Mouse (Mus musculus) liver, adult 2 months (tissue): ENCODE measurements around the gene Foxp1. TPM values are rescaled to one million over a fixed set of nuclear protein-coding genes. Genes with fewer than 3 reads are reported as not detected.

Experiments
- DNase-seq: peaks from one replicate; pipeline ENCODE4 v3.0.0-alpha.2; 2011; ENCODE audit warnings: low read depth, low spot score; ENCODE audit errors: extremely low read depth
- H3K27ac ChIP-seq: fragments of 200-500 bp; replicated peaks from 2 replicates; pipeline ENCODE4 v1.5.1; 2012; ENCODE audit warnings: low read depth, mild to moderate bottlenecking, control low read depth, inconsistent platforms, low read length; ENCODE audit not compliant: insufficient read depth
- H3K27me3 ChIP-seq: fragments of 200-500 bp; 2 replicates; pipeline ENCODE4 v1.6.1; 2012; ENCODE audit warnings: mild to moderate bottlenecking, moderate library complexity, low read length, inconsistent platforms; ENCODE audit not compliant: control insufficient read depth, insufficient read depth
- H3K36me3 ChIP-seq: fragments of 200-500 bp; 2 replicates; pipeline ENCODE4 v1.6.1; 2012; ENCODE audit warnings: low read length, inconsistent platforms; ENCODE audit not compliant: control insufficient read depth, insufficient read depth
- H3K4me1 ChIP-seq: fragments of 200-500 bp; 2 replicates; pipeline ENCODE4 v1.6.1; 2011; ENCODE audit warnings: low read length; ENCODE audit not compliant: control insufficient read depth, insufficient read depth
- H3K4me3 ChIP-seq: fragments of 200-500 bp; 2 replicates; pipeline ENCODE4 v1.5.1; 2011; ENCODE audit warnings: low read depth, mild to moderate bottlenecking, control low read depth, low read length, moderate library complexity; ENCODE audit not compliant: insufficient read depth
- H3K79me2 ChIP-seq: fragments of 200-500 bp; 2 replicates; pipeline ENCODE4 v1.6.1; 2012; ENCODE audit warnings: inconsistent platforms, mild to moderate bottlenecking, low read length, moderate library complexity; ENCODE audit not compliant: control insufficient read depth, insufficient read depth
- H3K9ac ChIP-seq: fragments of 200-500 bp; 2 replicates; pipeline ENCODE4 v1.6.1; 2012; ENCODE audit warnings: low read depth, mild to moderate bottlenecking, control low read depth, inconsistent platforms, low read length
- CTCF ChIP-seq: fragments of 200-500 bp; IDR thresholded peaks from 2 replicates; pipeline ENCODE4 v1.5.1; 2011; ENCODE audit warnings: low read depth, low read length, control low read depth
- POLR2A ChIP-seq: fragments of 200-500 bp; IDR thresholded peaks from 2 replicates; pipeline ENCODE4 v1.6.1; 2011; ENCODE audit warnings: low read length, control low read depth; ENCODE audit not compliant: insufficient read depth; ENCODE audit errors: extremely low read depth
- WGBS: fragments of 180-500 bp; shearing (Covaris S2); methylation state at CpG from one replicate; pipeline ENCODE4 v1.1.7; 2018; 5-methylcytosine and 5-hydroxymethylcytosine counted together
- polyA plus RNA-seq: library from polyadenylated mRNA; depleted of rRNA; stranded (reverse); fragments of >200 nt; gene quantifications from 2 replicates; pipeline ENCODE4 v1.2.3, GENCODE M21; 2012
- total RNA-seq: library from RNA; depleted of rRNA; stranded (reverse); fragments of >200 nt; gene quantifications from 2 replicates; pipeline ENCODE4 v1.2.3, GENCODE M21; 2014

Foxp1 gene
- total and polyA plus RNA-seq, 2 experiments = 22.7 to 24.8 TPM

- peaks cover 2% of the 10 kb centered on the region; the same call in 1 of the 2 replicates for H3K79me2 ChIP-seq
- TF ChIP-seq POLR2A (no peak), CTCF (no peak)
- H3K9ac ChIP-seq = no peak overlapping the region
- peak; percentile 27 for DNase-seq
- H3K36me3 ChIP-seq = no peaks in the 10 kb centered on the region; the same call in 1 of the 2 replicates
- no peak overlapping the region for H3K4me3 ChIP-seq
- no peak overlapping the region for H3K27ac ChIP-seq
- peaks cover 3% of the 10 kb centered on the region; the same call in 1 of the 2 replicates for H3K4me1 ChIP-seq
- WGBS = 54% methylated on average over 6 of the region's 6 CpGs
- no peaks in the 10 kb centered on the region for H3K27me3 ChIP-seq
Observed at GRCm38 (mm10) chr6:99228336-99228870, 294.1 kb downstream of the Foxp1 start.

- DNase-seq = no peak
- WGBS = 95% methylated on average over 5 of the region's 5 CpGs
- Histone ChIP-seq H3K9ac (no peak overlapping the region), H3K27ac (no peak overlapping the region), H3K27me3 (no peaks in the 10 kb centered on the region), H3K4me3 (no peak overlapping the region), H3K36me3 (no peaks in the 10 kb centered on the region), H3K79me2 (peaks cover 6% of the 10 kb centered on the region; the same call in 1 of the 2 replicates), H3K4me1 (no peaks in the 10 kb centered on the region; the same call in 1 of the 2 replicates)
- no peak for TF ChIP-seq CTCF
- TF ChIP-seq POLR2A = no peak
Observed at GRCm38 (mm10) chr6:99221147-99221546, 301.4 kb downstream of the Foxp1 start.

GRCm38 (mm10) chr6:99220472-99220871 is 302.0 kb downstream of the Foxp1 start:
- no peak overlapping the region for H3K9ac ChIP-seq

GRCm38 (mm10) chr6:99217846-99218245 is 304.7 kb downstream of the Foxp1 start:
- no peak for DNase-seq
- WGBS = 69% methylated on average over 2 of the region's 2 CpGs
- peaks cover 6% of the 10 kb centered on the region; the same call in 1 of the 2 replicates for H3K79me2 ChIP-seq

More at GRCm38 (mm10) chr6:99220472-99220871, 302.0 kb downstream of the Foxp1 start:
- Histone ChIP-seq H3K27me3 (no peaks in the 10 kb centered on the region), H3K4me1 (no peaks in the 10 kb centered on the region; the same call in 1 of the 2 replicates), H3K36me3 (no peaks in the 10 kb centered on the region), H3K4me3 (no peak overlapping the region), H3K27ac (no peak overlapping the region), H3K79me2 (peaks cover 6% of the 10 kb centered on the region; the same call in 1 of the 2 replicates)
- DNase-seq = no peak
- 97% methylated on average over 3 of the region's 3 CpGs for WGBS
- TF ChIP-seq CTCF = no peak
- no peak for TF ChIP-seq POLR2A

GRCm38 (mm10) chr6:99217155-99217554 is 305.4 kb downstream of the Foxp1 start:
- 89% methylated on average over 7 of the region's 7 CpGs for WGBS
- peaks cover 6% of the 10 kb centered on the region; the same call in 1 of the 2 replicates for H3K79me2 ChIP-seq
- no peak overlapping the region for H3K4me3 ChIP-seq
- TF ChIP-seq POLR2A (no peak), CTCF (no peak)
- H3K9ac ChIP-seq = no peak overlapping the region
- no peaks in the 10 kb centered on the region for H3K27me3 ChIP-seq
- H3K36me3 ChIP-seq = no peaks in the 10 kb centered on the region
- H3K27ac ChIP-seq = no peak overlapping the region
- no peaks in the 10 kb centered on the region for H3K4me1 ChIP-seq
- no peak for DNase-seq

More at GRCm38 (mm10) chr6:99217846-99218245, 304.7 kb downstream of the Foxp1 start:
- TF ChIP-seq CTCF (no peak), POLR2A (no peak)
- Histone ChIP-seq H3K27ac (no peak overlapping the region), H3K9ac (no peak overlapping the region), H3K27me3 (no peaks in the 10 kb centered on the region), H3K4me3 (no peak overlapping the region), H3K4me1 (no peaks in the 10 kb centered on the region), H3K36me3 (no peaks in the 10 kb centered on the region)

GRCm38 (mm10) chr6:99212461-99212860 is 310.1 kb downstream of the Foxp1 start:
- no peak for TF ChIP-seq CTCF
- no peak for TF ChIP-seq POLR2A
- H3K4me1 ChIP-seq = peaks cover 16% of the 10 kb centered on the region
- 95% methylated on average over 4 of the region's 4 CpGs for WGBS
- no peak overlapping the region for H3K9ac ChIP-seq
- no peak for DNase-seq
- no peaks in the 10 kb centered on the region for H3K79me2 ChIP-seq
- no peak overlapping the region for H3K4me3 ChIP-seq
- no peak overlapping the region for H3K27ac ChIP-seq
- H3K36me3 ChIP-seq = no peaks in the 10 kb centered on the region
- no peaks in the 10 kb centered on the region for H3K27me3 ChIP-seq
